Mouse (Mus musculus): ENCODE results near the gene Tars2.

DNA sequence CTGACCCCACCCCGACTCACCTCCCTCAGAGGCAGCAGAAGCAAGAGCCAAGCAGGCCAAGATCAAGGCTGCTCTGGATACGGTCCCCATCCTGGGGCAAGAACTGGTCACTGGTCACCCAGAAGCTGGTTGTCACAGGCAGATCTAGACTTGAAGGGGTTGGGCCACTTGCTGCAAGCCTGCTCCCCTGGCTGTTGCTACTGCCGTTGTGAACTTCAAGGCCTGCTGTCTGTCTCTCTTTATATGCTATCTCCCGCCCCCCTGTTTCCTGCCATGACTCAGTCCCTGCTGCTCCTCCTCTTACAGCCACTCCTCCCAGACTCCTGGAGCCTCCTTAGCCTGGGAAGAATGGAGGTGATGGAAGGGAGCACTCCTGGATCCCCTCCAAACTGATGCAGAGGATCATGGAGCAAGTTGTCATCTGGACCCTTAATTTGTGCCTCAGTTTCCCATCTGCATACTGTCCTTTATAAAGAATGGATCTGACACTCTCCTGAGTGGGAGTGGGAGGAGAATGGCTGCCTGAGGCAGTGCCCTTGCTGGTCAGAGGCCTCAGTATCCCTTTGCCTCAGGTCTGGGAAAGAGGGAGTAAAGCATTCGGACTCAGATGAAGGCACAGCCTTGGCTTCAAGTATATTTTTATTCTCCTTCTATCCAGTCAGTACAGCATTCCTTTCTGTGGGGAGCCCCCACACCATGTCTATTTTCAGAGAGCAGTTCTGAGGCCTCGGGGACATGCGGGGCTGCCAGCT, 20.5 kb downstream of the Tars2 start, which contains the start of gene Ecm1:
- no peak for TF ChIP-seq CTCF (conservative IDR thresholded peaks at IDR 0.05; ENCODE audit: insufficient read depth, insufficient read length, low read depth, low read length)
- peak; percentile 76 for TF ChIP-seq POLR2A (IDR thresholded peaks at IDR 0.05; ENCODE audit: low read depth, low read length)

Measured in kidney, adult 2 months (tissue).